Mouse (Mus musculus) brain, embryonic 14.5 days (tissue): ENCODE measurements around the gene Bahd1.

ENCODE experiments used
- CTCF ChIP-seq: fragments of 200-500 bp; IDR thresholded peaks from 2 replicates; pipeline ENCODE4 v1.5.1; 2012; ENCODE audit warnings: inconsistent platforms, mild to moderate bottlenecking, moderate library complexity, borderline replicate concordance; ENCODE audit not compliant: insufficient read depth, insufficient read length; ENCODE audit errors: extremely low read depth
- POLR2A ChIP-seq: fragments of 200-500 bp; IDR thresholded peaks from 2 replicates; pipeline ENCODE4 v1.6.1; 2012; ENCODE audit warnings: mild to moderate bottlenecking, inconsistent platforms, borderline replicate concordance; ENCODE audit not compliant: poor library complexity, insufficient read depth, insufficient read length, severe bottlenecking; ENCODE audit errors: extremely low read depth

DNA sequence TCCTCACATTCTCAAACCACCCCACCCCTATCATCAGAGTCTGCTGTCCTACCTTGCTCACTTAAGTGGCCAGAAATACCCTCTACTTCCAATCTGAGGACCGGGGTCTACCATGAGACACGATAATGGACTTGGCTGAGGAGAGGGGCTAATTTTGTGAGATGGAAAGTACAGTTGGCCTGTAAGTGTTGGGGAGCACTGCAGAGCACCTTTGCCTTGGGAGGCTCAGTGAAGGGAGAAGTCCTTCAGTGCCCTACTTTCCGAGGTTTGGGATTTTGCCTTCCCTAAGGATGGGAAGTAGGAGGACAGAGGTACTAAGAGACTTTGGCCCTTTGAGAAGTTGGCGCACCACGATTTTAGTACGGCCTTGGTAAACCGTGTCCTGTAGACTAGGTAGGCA, 871 bp upstream of the Bahd1 start:
- TF ChIP-seq CTCF (no peak), POLR2A (no peak)
